Mouse (Mus musculus) B cell, adult 67 days (primary cell): Measurements from ENCODE around the gene Gm21637. TPM values are rescaled to one million over a fixed set of nuclear protein-coding genes. Genes with fewer than 3 reads are reported as not detected.

Experiments used
- total RNA-seq, 2 experiments: library from RNA; stranded (reverse); gene quantifications; 4 replicates each; pipeline ENCODE4 v1.2.4; 2023

The Gm21637 gene
- not detected for total RNA-seq

GRCm38 (mm10) chrX:31961744-31962143 lies at the start of gene Gm21637:
Gene Gm21637 (plus strand): TSS chrX:31962044.

Other genes starting within 250 kb of the Gm21637 start
- gene Btbd35f25, start 244.9 kb upstream of the Gm21637 start, total RNA-seq: not detected
- gene Btbd35f22, start 85.8 kb downstream of the Gm21637 start, total RNA-seq: not detected